Mouse (Mus musculus) intestine, embryonic 14.5 days (tissue): ENCODE measurements around the gene Fam180a. TPM values are rescaled to one million over a fixed set of nuclear protein-coding genes. Genes with fewer than 3 reads are reported as not detected.
"Not testable (repeated sequence)": the region's sequence is repeated elsewhere in the genome, so short reads cannot be mapped to it uniquely, and the experiment has no call there.

Source experiments
- ATAC-seq: fragments of 200-750 bp; cut with Nextera tagmentation; replicated peaks from 2 replicates; pipeline ENCODE4 v1.8.0; 2017; ENCODE audit warnings: low read depth, moderate number of reproducible peaks, moderate TSS enrichment, moderate library complexity; ENCODE audit not compliant: low FRiP score, low TSS enrichment
- DNase-seq: peaks from one replicate; pipeline ENCODE4 v3.0.0-alpha.2; 2018; ENCODE audit warnings: low spot score
- H3K27ac ChIP-seq: fragments of 300-500 bp; sonication (generic); 2 replicates; pipeline ENCODE4 v1.5.1; 2014; ENCODE audit warnings: low read depth, mild to moderate bottlenecking, control low read depth
- H3K27me3 ChIP-seq: fragments of 300-500 bp; sonication (generic); replicated peaks from 2 replicates; pipeline ENCODE4 v1.6.1; 2014; ENCODE audit warnings: low read length, control low read depth; ENCODE audit not compliant: control insufficient read depth, insufficient read depth
- H3K36me3 ChIP-seq: fragments of 300-500 bp; sonication (generic); 2 replicates; pipeline ENCODE4 v1.6.1; 2014; ENCODE audit warnings: low read length, control low read depth; ENCODE audit not compliant: control insufficient read depth, insufficient read depth
- H3K4me1 ChIP-seq: fragments of 300-500 bp; sonication (generic); replicated peaks from 2 replicates; pipeline ENCODE4 v1.6.1; 2014; ENCODE audit warnings: low read length, control low read depth, mixed read lengths; ENCODE audit not compliant: control insufficient read depth, insufficient read depth
- H3K4me2 ChIP-seq: fragments of 300-500 bp; sonication (generic); 2 replicates; pipeline ENCODE4 v1.6.1; 2014; ENCODE audit warnings: low read length
- H3K4me3 ChIP-seq: fragments of 300-500 bp; sonication (generic); 2 replicates; pipeline ENCODE4 v1.5.1; 2014; ENCODE audit warnings: low read depth, low read length, control low read depth, mixed read lengths
- H3K9ac ChIP-seq: fragments of 300-500 bp; sonication (generic); 2 replicates; pipeline ENCODE4 v1.6.1; 2014; ENCODE audit warnings: mild to moderate bottlenecking, low read length
- H3K9me3 ChIP-seq: fragments of 300-500 bp; sonication (generic); 2 replicates; pipeline ENCODE4 v1.6.1; 2016; ENCODE audit warnings: low read length, control low read depth; ENCODE audit not compliant: control insufficient read depth
- WGBS: fragments of 180-500 bp; shearing (Covaris S2); extraction: QIAGEN DNeasy Blood & Tissue Kit; methylation state at CpG from one replicate; pipeline ENCODE4 v1.1.7; 2014; 5-methylcytosine and 5-hydroxymethylcytosine counted together
- polyA plus RNA-seq: library from polyadenylated mRNA; unstranded; fragments of >200 nt; fragmentation: Nextera tagmentation; extraction: Ambion mirVana; gene quantifications from 2 replicates; pipeline ENCODE4 v1.2.1, GENCODE M21; 2014

Fam180a gene
- 2.1 and 2.2 TPM in 2 replicates for polyA plus RNA-seq

DNA sequence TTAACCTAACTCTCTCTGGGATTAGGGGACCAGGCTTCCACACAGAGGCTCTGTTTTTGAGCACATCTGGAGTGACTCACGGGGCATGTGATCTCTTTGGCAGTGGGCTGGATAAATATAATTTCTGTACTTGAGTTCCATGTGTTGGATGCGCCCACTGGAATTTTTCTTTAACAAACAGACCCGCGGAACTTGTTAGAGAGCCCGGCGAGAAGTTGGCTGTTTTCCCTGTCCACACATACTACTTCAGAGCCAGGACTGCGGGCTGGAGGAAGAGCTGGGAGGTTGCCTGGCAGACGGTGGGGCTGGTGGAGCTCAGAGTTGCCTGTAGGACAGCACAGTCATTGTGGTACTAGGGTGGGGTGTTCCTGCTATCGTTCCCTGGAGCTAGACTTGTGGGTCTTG lies at the start of gene Fam180a:
Gene Fam180a (minus strand): TSS at position 31 of the 405 bp plus-strand sequence.
- Histone ChIP-seq H3K36me3 (no peaks in the 10 kb centered on the region), H3K27me3 (no peaks in the 10 kb centered on the region), H3K4me3 (no peak within 1 kb of the TSS), H3K9ac (no peak within 1 kb of the TSS), H3K27ac (no peak within 1 kb of the TSS), H3K4me2 (no peak within 1 kb of the TSS; the same call in 1 of the 2 replicates), H3K9me3 (no peaks in the 10 kb centered on the region), H3K4me1 (peaks cover 3% of the 10 kb centered on the region; the same call in 1 of the 2 replicates)
- ATAC-seq (no peak; the same call in 1 of the 2 replicates), DNase-seq (no peak)
- WGBS: 37% methylated on average over 9 of the region's 9 CpGs

- WGBS: 91% methylated on average over 10 of the region's 10 CpGs
- no peak overlapping the region for H3K4me3 ChIP-seq
Measured at GRCm38 (mm10) chr6:35374052-35374451, 48.1 kb upstream of the Fam180a start.

GRCm38 (mm10) chr6:35370356-35370755 lies 44.4 kb upstream of the Fam180a start:
- H3K27me3 ChIP-seq: no peaks in the 10 kb centered on the region
- no peak overlapping the region for H3K4me3 ChIP-seq
- no peaks in the 10 kb centered on the region; the same call in 1 of the 2 replicates for H3K4me1 ChIP-seq
- no peak for DNase-seq
- ATAC-seq: no peak
- 93% methylated on average over 7 of the region's 7 CpGs for WGBS
- H3K27ac ChIP-seq: no peak overlapping the region
- no peaks in the 10 kb centered on the region for H3K9me3 ChIP-seq
- H3K36me3 ChIP-seq: no peaks in the 10 kb centered on the region
- H3K9ac ChIP-seq: no peak overlapping the region
- no peak overlapping the region for H3K4me2 ChIP-seq

More at GRCm38 (mm10) chr6:35374052-35374451, 48.1 kb upstream of the Fam180a start:
- no peaks in the 10 kb centered on the region; the same call in 1 of the 2 replicates for H3K4me1 ChIP-seq
- no peak overlapping the region for H3K27ac ChIP-seq
- H3K9ac ChIP-seq: no peak overlapping the region
- no peaks in the 10 kb centered on the region for H3K27me3 ChIP-seq
- no peak overlapping the region for H3K4me2 ChIP-seq
- DNase-seq: no peak
- H3K9me3 ChIP-seq: no peaks in the 10 kb centered on the region
- ATAC-seq: no peak
- no peaks in the 10 kb centered on the region for H3K36me3 ChIP-seq

DNA sequence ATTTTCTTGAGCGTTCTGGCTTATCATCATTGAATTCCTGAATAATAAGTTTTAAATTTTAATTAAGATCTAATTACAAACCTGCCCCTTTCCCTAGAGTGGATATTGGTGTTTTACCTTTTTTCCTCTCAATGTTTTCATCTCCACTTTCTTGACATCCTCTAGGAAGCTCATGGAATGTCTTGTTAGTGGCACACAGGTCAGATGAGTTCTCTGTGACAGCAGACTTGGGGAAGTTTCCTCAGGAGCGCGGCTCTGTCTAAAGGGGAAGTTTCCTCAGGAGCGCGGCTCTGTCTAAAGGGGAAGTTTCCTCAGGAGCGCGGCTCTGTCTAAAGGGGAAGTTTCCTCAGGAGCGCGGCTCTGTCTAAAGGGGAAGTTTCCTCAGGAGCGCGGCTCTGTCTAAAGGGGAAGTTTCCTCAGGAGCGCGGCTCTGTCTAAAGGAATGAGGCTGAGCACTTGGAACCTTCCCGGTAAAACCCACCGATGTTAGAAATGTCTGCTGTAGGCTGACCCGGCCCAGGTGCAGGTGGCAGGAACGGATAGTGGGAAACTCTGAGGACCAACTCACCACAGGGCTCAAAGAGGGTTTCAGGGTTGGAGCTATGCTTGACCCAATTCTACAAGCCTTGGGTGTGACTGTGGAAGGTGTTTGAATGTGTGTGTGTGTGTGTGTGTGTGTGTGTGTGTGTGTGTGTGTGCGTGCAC lies 43.8 kb upstream of the Fam180a start:
- DNase-seq, H3K27ac ChIP-seq, H3K27me3 ChIP-seq, H3K4me2 ChIP-seq, H3K36me3 ChIP-seq, H3K9ac ChIP-seq, H3K9me3 ChIP-seq, H3K4me1 ChIP-seq, ATAC-seq, H3K4me3 ChIP-seq: not testable (repeated sequence)
- WGBS: 82% methylated on average over 14 of the region's 18 CpGs

GRCm38 (mm10) chr6:35362596-35362995 lies 36.7 kb upstream of the Fam180a start:
- WGBS: 66% methylated on average over 9 of the region's 9 CpGs

GRCm38 (mm10) chr6:35355320-35355719 lies 29.4 kb upstream of the Fam180a start:
- H3K27ac ChIP-seq: no peak overlapping the region
- ATAC-seq: no peak
- H3K4me2 ChIP-seq: no peak overlapping the region
- H3K4me3 ChIP-seq: no peak overlapping the region
- no peak overlapping the region for H3K9ac ChIP-seq
- no peaks in the 10 kb centered on the region for H3K27me3 ChIP-seq
- H3K4me1 ChIP-seq: peaks cover 17% of the 10 kb centered on the region
- no peaks in the 10 kb centered on the region for H3K36me3 ChIP-seq
- WGBS: 94% methylated on average over 3 of the region's 3 CpGs
- DNase-seq: no peak
- no peaks in the 10 kb centered on the region for H3K9me3 ChIP-seq

More at GRCm38 (mm10) chr6:35362596-35362995, 36.7 kb upstream of the Fam180a start:
- no peak overlapping the region for H3K27ac ChIP-seq
- DNase-seq (no peak), ATAC-seq (no peak)
- no peaks in the 10 kb centered on the region for H3K27me3 ChIP-seq
- no peaks in the 10 kb centered on the region for H3K9me3 ChIP-seq
- H3K4me2 ChIP-seq: no peak overlapping the region
- H3K36me3 ChIP-seq: no peaks in the 10 kb centered on the region
- no peak overlapping the region for H3K9ac ChIP-seq
- H3K4me3 ChIP-seq: no peak overlapping the region
- H3K4me1 ChIP-seq: no peaks in the 10 kb centered on the region

DNA sequence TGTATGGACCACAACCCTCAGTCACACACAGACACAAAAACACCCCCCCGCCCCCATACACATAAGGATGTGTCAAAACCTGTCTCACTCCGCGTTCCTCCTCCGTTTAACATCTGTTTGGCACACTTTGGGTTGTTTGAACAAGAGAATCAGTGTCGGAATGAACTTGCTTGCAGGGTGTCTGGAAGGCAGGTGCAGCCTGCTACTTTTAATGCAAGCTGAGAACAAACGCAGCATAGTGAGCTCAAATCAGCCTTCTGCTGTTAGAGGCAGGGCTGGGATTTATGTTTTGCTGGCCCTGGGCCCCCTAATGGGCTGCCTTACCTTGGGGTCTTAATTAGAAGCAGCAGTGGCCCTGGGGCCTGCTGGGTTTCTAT lies 28.7 kb upstream of the Fam180a start:
- Histone ChIP-seq H3K4me2 (no peak overlapping the region), H3K36me3 (no peaks in the 10 kb centered on the region), H3K4me1 (peaks cover 17% of the 10 kb centered on the region), H3K4me3 (no peak overlapping the region), H3K27ac (no peak overlapping the region), H3K27me3 (no peaks in the 10 kb centered on the region), H3K9me3 (no peaks in the 10 kb centered on the region), H3K9ac (no peak overlapping the region)
- WGBS: 19% methylated on average over 6 of the region's 6 CpGs
- DNase-seq (no peak), ATAC-seq (no peak)

DNA sequence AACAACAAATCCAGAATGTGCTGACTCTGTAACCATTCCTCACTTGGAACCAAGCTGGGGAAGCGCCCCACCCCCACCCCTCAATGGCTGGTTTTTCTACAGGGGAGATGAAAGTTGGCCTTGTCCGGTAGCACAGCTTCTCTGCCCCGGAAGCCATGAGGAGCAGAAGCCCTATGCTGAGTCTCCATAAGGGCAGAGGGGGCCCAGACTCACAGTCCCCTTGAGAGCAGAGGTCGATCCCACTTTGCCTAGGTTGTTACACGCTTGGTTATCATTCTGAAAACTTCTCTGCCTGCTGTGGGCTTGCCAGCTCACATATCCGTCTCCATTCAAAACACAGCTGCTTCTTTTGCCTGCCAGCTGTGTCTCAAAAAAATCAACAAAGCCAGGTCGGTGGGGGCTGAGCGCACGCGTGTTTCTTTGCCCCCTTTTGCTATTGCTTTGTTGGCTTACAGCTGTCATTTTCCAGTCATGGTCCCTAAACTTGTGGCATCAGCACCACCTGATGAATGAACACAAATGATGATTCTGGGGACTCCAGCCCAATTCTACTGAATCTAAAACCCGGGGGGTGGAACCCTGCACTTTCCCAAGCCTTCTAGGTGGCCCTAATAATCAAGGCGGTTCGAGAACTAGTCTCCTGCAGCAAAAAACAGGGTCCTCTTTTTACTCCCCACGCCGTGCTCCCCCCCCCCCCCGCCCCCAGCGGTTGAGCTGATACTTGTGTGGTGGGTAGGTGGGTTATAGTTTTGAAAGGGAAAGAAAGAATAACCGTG lies 28.1 kb upstream of the Fam180a start:
- Histone ChIP-seq H3K4me1 (peaks cover 17% of the 10 kb centered on the region), H3K27me3 (no peaks in the 10 kb centered on the region), H3K9me3 (no peaks in the 10 kb centered on the region), H3K27ac (no peak overlapping the region), H3K9ac (no peak overlapping the region), H3K36me3 (no peaks in the 10 kb centered on the region), H3K4me3 (no peak overlapping the region), H3K4me2 (peak overlapping the region; percentile 11; the same call in 1 of the 2 replicates)
- 23% methylated on average over 18 of the region's 18 CpGs for WGBS
- DNase-seq (no peak), ATAC-seq (no peak)
